Mouse (Mus musculus): ENCODE results near the gene Tk1.
"Not testable (repeated sequence)": the region's sequence is repeated elsewhere in the genome, so short reads cannot be mapped to it uniquely, and the experiment has no call there.

Tk1 gene

GRCm38 (mm10) chr11:117828149-117828887 lies 2.4 kb upstream of the Tk1 start:
- in situ Hi-C loops (cut with MboI; ENCODE audit: unreplicated experiment in 2 of 2), result loop anchor here in 1 of 2 experiments (25.0 kb wide), 2 partner anchors 741 to 966 kb away; partner anchors contain the start of genes Mfsd11 and Srsf2

GRCm38 (mm10) chr11:117827386-117827785 lies 1.5 kb upstream of the Tk1 start:
- in situ Hi-C loops (cut with MboI; ENCODE audit: unreplicated experiment in 2 of 2), result loop anchor here in 1 of 2 experiments (25.0 kb wide), 2 partner anchors 740 to 965 kb away; partner anchors contain the start of genes Mfsd11 and Srsf2

GRCm38 (mm10) chr11:117826916-117827315 lies 1.0 kb upstream of the Tk1 start:
- in situ Hi-C loops (cut with MboI; ENCODE audit: unreplicated experiment in 2 of 2), result loop anchor here in 1 of 2 experiments (25.0 kb wide), 2 partner anchors 740 to 965 kb away; partner anchors contain the start of genes Mfsd11 and Srsf2

- in situ Hi-C loops (cut with MboI; ENCODE audit: unreplicated experiment in 2 of 2), result loop anchor here in 1 of 2 experiments (25.0 kb wide), 2 partner anchors 739 to 964 kb away; partner anchors contain the start of genes Mfsd11 and Srsf2
These were observed 272 bp upstream of the Tk1 start for GRCm38 (mm10) chr11:117826164-117826563.

- in situ Hi-C loops (cut with MboI; ENCODE audit: unreplicated experiment in 2 of 2), result loop anchor here (5.0 kb wide), 5 partner anchors 37 to 442 kb away; no protein-coding TSS in a partner anchor
These were observed 1.6 kb downstream of the Tk1 start for GRCm38 (mm10) chr11:117824060-117824969.

- in situ Hi-C loops (cut with MboI; ENCODE audit: unreplicated experiment in 2 of 2), result loop anchor here (5.0 kb wide), 5 partner anchors 36 to 441 kb away; no protein-coding TSS in a partner anchor
These were observed 2.5 kb downstream of the Tk1 start for GRCm38 (mm10) chr11:117823411-117823810.

GRCm38 (mm10) chr11:117822728-117823241 lies 3.1 kb downstream of the Tk1 start:
- in situ Hi-C loops (cut with MboI; ENCODE audit: unreplicated experiment in 2 of 2), result loop anchor here (5.0 kb wide), 5 partner anchors 35 to 440 kb away; no protein-coding TSS in a partner anchor

GRCm38 (mm10) chr11:117821868-117822267 lies 4.0 kb downstream of the Tk1 start:
- in situ Hi-C loops (cut with MboI; ENCODE audit: unreplicated experiment in 2 of 2), result loop anchor here (5.0 kb wide), 5 partner anchors 35 to 440 kb away; no protein-coding TSS in a partner anchor

GRCm38 (mm10) chr11:117820173-117820572 lies 5.7 kb downstream of the Tk1 start:
- in situ Hi-C loops (cut with MboI; ENCODE audit: unreplicated experiment in 2 of 2), result loop anchor here (5.0 kb wide), 5 partner anchors 33 to 438 kb away; no protein-coding TSS in a partner anchor

GRCm38 (mm10) chr11:117819095-117819494 lies 6.8 kb downstream of the Tk1 start:
- in situ Hi-C loops (cut with MboI; ENCODE audit: unreplicated experiment in 2 of 2), result no loop called here

GRCm38 (mm10) chr11:117816389-117816996 lies 9.4 kb downstream of the Tk1 start:
- in situ Hi-C loops (cut with MboI; ENCODE audit: unreplicated experiment in 2 of 2), result no loop called here

GRCm38 (mm10) chr11:117815850-117816249 lies 10.0 kb downstream of the Tk1 start:
- in situ Hi-C loops (cut with MboI; ENCODE audit: unreplicated experiment in 2 of 2), result not testable (repeated sequence)

- in situ Hi-C loops (cut with MboI; ENCODE audit: unreplicated experiment in 2 of 2), result no loop called here
These were observed 11.1 kb downstream of the Tk1 start for GRCm38 (mm10) chr11:117814704-117815366.

GRCm38 (mm10) chr11:117813867-117814266 lies 12.0 kb downstream of the Tk1 start:
- in situ Hi-C loops (cut with MboI; ENCODE audit: unreplicated experiment in 2 of 2), result no loop called here

- in situ Hi-C loops (cut with MboI; ENCODE audit: unreplicated experiment in 2 of 2), result no loop called here
These were observed 15.4 kb downstream of the Tk1 start for GRCm38 (mm10) chr11:117810401-117811046.

- in situ Hi-C loops (cut with MboI; ENCODE audit: unreplicated experiment in 2 of 2), result no loop called here
These were observed 16.2 kb downstream of the Tk1 start, which contains the start of the genes Gm20708 and Syngr2 for GRCm38 (mm10) chr11:117809407-117810311. Gene Gm20708 (plus strand): TSS chr11:117809668. Gene Syngr2 (plus strand): TSS chr11:117809668.

- in situ Hi-C loops (cut with MboI; ENCODE audit: unreplicated experiment in 2 of 2), result no loop called here
These were observed 19.1 kb downstream of the Tk1 start for GRCm38 (mm10) chr11:117806781-117807180.

GRCm38 (mm10) chr11:117803166-117803688 lies 22.7 kb downstream of the Tk1 start:
- in situ Hi-C loops (cut with MboI; ENCODE audit: unreplicated experiment in 2 of 2), result no loop called here
